ENCODE assay signal across 3 mouse cellular contexts in the genomic region with DNA sequence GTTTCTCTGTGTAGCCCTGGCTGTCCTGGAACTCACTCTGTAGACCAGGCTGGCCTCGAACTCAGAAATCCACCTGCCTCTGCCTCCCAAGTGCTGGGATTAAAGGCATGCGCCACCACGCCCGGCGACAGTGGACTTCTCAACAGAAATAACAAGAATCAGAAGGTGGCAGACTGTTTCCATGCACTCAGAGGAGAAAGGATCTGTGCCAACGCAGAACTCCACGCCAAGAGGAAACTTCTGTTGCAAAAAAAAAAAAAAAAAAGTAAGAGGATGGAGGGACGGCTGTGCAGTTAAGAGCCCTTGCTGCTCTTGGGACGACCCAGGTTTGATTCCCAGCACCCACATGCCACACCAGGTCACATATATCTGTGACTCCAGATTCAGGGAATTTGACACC. TPM values are rescaled to one million over a fixed set of nuclear protein-coding genes. Genes with fewer than 3 reads are reported as not detected.
"Had no signal": no experiment of that assay in that cellular context is flagged by ENCODE, and none has a peak within 500 bp of the region (broad histone marks: within the 10 kb centered on the region; RNA-seq: fewer than 3 reads in every experiment).

No protein-coding gene starts in this region.

RNA-seq across cellular contexts. Expression of gene Itga11, which starts 16.7 kb away (rescaled TPM):
- total RNA-seq: common myeloid progenitor, adult 5-6 weeks; granulocyte monocyte progenitor cell, adult 5-6 weeks had no signal
- polyA plus RNA-seq: erythroblast, embryonic 14.5 days had no signal
